Mouse (Mus musculus) C2C12 (cell line): ENCODE results near the gene Olfr1015. TPM values are rescaled to one million over a fixed set of nuclear protein-coding genes. Genes with fewer than 3 reads are reported as not detected.

Experiments
- H3K27me3 ChIP-seq: one replicate; pipeline ENCODE4 v1.6.1; 2011; ENCODE audit not compliant: control insufficient read depth, insufficient read depth, insufficient read length
- H3K36me3 ChIP-seq: one replicate; pipeline ENCODE4 v1.6.1; 2011; ENCODE audit not compliant: control insufficient read depth, insufficient read depth
- H3K4me3 ChIP-seq: one replicate; pipeline ENCODE4 v1.5.1; 2011; ENCODE audit warnings: mild to moderate bottlenecking, control low read depth; ENCODE audit not compliant: poor library complexity, insufficient read depth, severe bottlenecking
- H3K79me2 ChIP-seq: one replicate; pipeline ENCODE4 v1.6.1; 2011; ENCODE audit not compliant: control insufficient read depth, insufficient read depth
- H3K79me3 ChIP-seq: one replicate; pipeline ENCODE4 v1.6.1; 2011; ENCODE audit warnings: low read depth, control low read depth
- H3ac ChIP-seq: one replicate; pipeline ENCODE3; 2011; ENCODE audit warnings: low read depth; ENCODE audit not compliant: control insufficient read depth, insufficient read length
- CEBPB ChIP-seq: IDR thresholded peaks from one replicate; pipeline ENCODE4 v1.6.1; 2011; ENCODE audit warnings: low read depth, mild to moderate bottlenecking, control low read depth, moderate library complexity
- CTCF ChIP-seq: IDR thresholded peaks from one replicate; pipeline ENCODE4 v1.5.1; 2011; ENCODE audit not compliant: control insufficient read depth, insufficient read depth, insufficient read length
- FOSL1 ChIP-seq: IDR thresholded peaks from one replicate; pipeline ENCODE4 v1.8.0; 2011; ENCODE audit warnings: mild to moderate bottlenecking, low read length; ENCODE audit not compliant: poor library complexity, insufficient read depth, severe bottlenecking
- MAX ChIP-seq: IDR thresholded peaks from one replicate; pipeline ENCODE4 v1.6.1; 2011; ENCODE audit warnings: mild to moderate bottlenecking, control low read depth
- MYOD1 ChIP-seq: IDR thresholded peaks from one replicate; pipeline ENCODE4 v1.6.1; 2011; ENCODE audit warnings: low read depth; ENCODE audit not compliant: control insufficient read depth, insufficient read length
- MYOG ChIP-seq: IDR thresholded peaks from one replicate; pipeline ENCODE4 v1.6.1; 2011; ENCODE audit not compliant: control insufficient read depth, insufficient read length; ENCODE audit errors: extremely low read depth
- USF1 ChIP-seq: IDR thresholded peaks from one replicate; pipeline ENCODE4 v1.6.1; 2011; ENCODE audit warnings: low read depth, mild to moderate bottlenecking, control low read depth, moderate library complexity
- polyA plus RNA-seq: library from polyadenylated mRNA; unstranded; fragments of >200 nt; fragmentation: generic; extraction: Trizol; gene quantifications from one replicate; pipeline ENCODE4 v1.2.1, GENCODE M21; 2012; ENCODE audit warnings: missing spikeins

Gene Olfr1015
- polyA plus RNA-seq, 1 experiment, result not detected

GRCm38 (mm10) chr2:85802444-85802843 lies 20.6 kb downstream of the Olfr1015 start, which contains the start of gene Olfr1016:
Gene Olfr1016, minus strand, starts transcription at chr2:85802544.
- TF ChIP-seq FOSL1, result no peak
- no peak for TF ChIP-seq USF1
- no peak for TF ChIP-seq MYOD1
- TF ChIP-seq CEBPB, result no peak
- TF ChIP-seq MYOG, result no peak
- H3K79me2 ChIP-seq, result no peaks in the 10 kb centered on the region

GRCm38 (mm10) chr2:85804501-85804900 lies 22.7 kb downstream of the Olfr1015 start:
- Histone ChIP-seq H3K79me2 (no peaks in the 10 kb centered on the region), H3ac (no peak overlapping the region), H3K4me3 (no peak overlapping the region), H3K27me3 (no peaks in the 10 kb centered on the region), H3K36me3 (no peaks in the 10 kb centered on the region), H3K79me3 (no peaks in the 10 kb centered on the region)
- no peak for TF ChIP-seq FOSL1
- TF ChIP-seq MYOD1, result no peak
- no peak for TF ChIP-seq MAX
- no peak for TF ChIP-seq USF1
- no peak for TF ChIP-seq CEBPB
- no peak for TF ChIP-seq CTCF
- TF ChIP-seq MYOG, result no peak

More at GRCm38 (mm10) chr2:85802444-85802843, 20.6 kb downstream of the Olfr1015 start, which contains the start of gene Olfr1016:
- H3ac ChIP-seq, result no peak within 1 kb of the TSS
- H3K4me3 ChIP-seq, result no peak within 1 kb of the TSS
- H3K36me3 ChIP-seq, result no peaks in the 10 kb centered on the region
- H3K27me3 ChIP-seq, result no peaks in the 10 kb centered on the region
- no peaks in the 10 kb centered on the region for H3K79me3 ChIP-seq

- TF ChIP-seq MYOG, result no peak
- TF ChIP-seq CEBPB, result no peak
- no peak for TF ChIP-seq FOSL1
- TF ChIP-seq CTCF, result no peak
- no peak for TF ChIP-seq MAX
- no peak for TF ChIP-seq USF1
- TF ChIP-seq MYOD1, result no peak
- Histone ChIP-seq H3ac (no peak within 1 kb of the TSS), H3K36me3 (no peaks in the 10 kb centered on the region), H3K27me3 (no peaks in the 10 kb centered on the region), H3K79me2 (no peaks in the 10 kb centered on the region), H3K79me3 (no peaks in the 10 kb centered on the region), H3K4me3 (no peak within 1 kb of the TSS)
Measured at GRCm38 (mm10) chr2:85818179-85818578, 36.4 kb downstream of the Olfr1015 start, which contains the start of gene Olfr1018. Gene Olfr1018, plus strand, starts transcription at chr2:85818479.

Other genes starting within 250 kb of the Olfr1015 start
- not detected for gene Olfr996, start 202.8 kb upstream of the Olfr1015 start, polyA plus RNA-seq
- not detected for gene Olfr998, start 193.1 kb upstream of the Olfr1015 start, polyA plus RNA-seq
- not detected for gene Olfr1000, start 170.1 kb upstream of the Olfr1015 start, polyA plus RNA-seq
- not detected for gene Olfr1002, start 131.3 kb upstream of the Olfr1015 start, polyA plus RNA-seq
- gene Olfr154, start 117.6 kb upstream of the Olfr1015 start, polyA plus RNA-seq, result not detected
- gene Olfr1006, start 103.2 kb upstream of the Olfr1015 start, polyA plus RNA-seq, result not detected
- not detected for gene Olfr1008, start 92.6 kb upstream of the Olfr1015 start, polyA plus RNA-seq
- gene Olfr1009, start 66.6 kb upstream of the Olfr1015 start, polyA plus RNA-seq, result not detected
- not detected for gene Olfr1012, start 19.3 kb upstream of the Olfr1015 start, polyA plus RNA-seq
- not detected for gene Olfr1013, start 14.9 kb upstream of the Olfr1015 start, polyA plus RNA-seq
- not detected for gene Olfr1014, start 9.3 kb upstream of the Olfr1015 start, polyA plus RNA-seq
- gene Olfr1016, start 20.5 kb downstream of the Olfr1015 start, polyA plus RNA-seq, result not detected
- gene Olfr1018, start 36.5 kb downstream of the Olfr1015 start, polyA plus RNA-seq, result not detected
- not detected for gene Olfr1019, start 63.5 kb downstream of the Olfr1015 start, polyA plus RNA-seq
- not detected for gene Olfr1020, start 65.0 kb downstream of the Olfr1015 start, polyA plus RNA-seq
- not detected for gene Olfr1022, start 86.6 kb downstream of the Olfr1015 start, polyA plus RNA-seq
- not detected for gene Olfr1023, start 103.6 kb downstream of the Olfr1015 start, polyA plus RNA-seq
- not detected for gene Olfr1024, start 123.0 kb downstream of the Olfr1015 start, polyA plus RNA-seq
- gene Olfr1025-ps1, start 133.2 kb downstream of the Olfr1015 start, polyA plus RNA-seq, result not detected
- not detected for gene Olfr1026, start 139.5 kb downstream of the Olfr1015 start, polyA plus RNA-seq
- gene Olfr1028, start 168.4 kb downstream of the Olfr1015 start, polyA plus RNA-seq, result not detected
- not detected for gene Olfr1029, start 191.9 kb downstream of the Olfr1015 start, polyA plus RNA-seq
- gene Olfr1030, start 197.3 kb downstream of the Olfr1015 start, polyA plus RNA-seq, result not detected
- not detected for gene Olfr1031, start 208.3 kb downstream of the Olfr1015 start, polyA plus RNA-seq
- not detected for gene Olfr1032, start 223.5 kb downstream of the Olfr1015 start, polyA plus RNA-seq
- not detected for gene Olfr1033, start 238.6 kb downstream of the Olfr1015 start, polyA plus RNA-seq